Mouse (Mus musculus) bone marrow, adult 2 months (tissue): Measurements from ENCODE around the gene Dnah8.

Experiments
- CTCF ChIP-seq: fragments of 200-500 bp; IDR thresholded peaks from 2 replicates; pipeline ENCODE4 v1.5.1; 2011; ENCODE audit warnings: low read length, control low read depth; ENCODE audit not compliant: control insufficient read depth, insufficient read depth
- POLR2A ChIP-seq: fragments of 200-500 bp; IDR thresholded peaks from 2 replicates; pipeline ENCODE4 v1.6.1; 2011; ENCODE audit warnings: low read depth, mild to moderate bottlenecking, control low read depth, low read length, borderline replicate concordance; ENCODE audit not compliant: control insufficient read depth

DNA sequence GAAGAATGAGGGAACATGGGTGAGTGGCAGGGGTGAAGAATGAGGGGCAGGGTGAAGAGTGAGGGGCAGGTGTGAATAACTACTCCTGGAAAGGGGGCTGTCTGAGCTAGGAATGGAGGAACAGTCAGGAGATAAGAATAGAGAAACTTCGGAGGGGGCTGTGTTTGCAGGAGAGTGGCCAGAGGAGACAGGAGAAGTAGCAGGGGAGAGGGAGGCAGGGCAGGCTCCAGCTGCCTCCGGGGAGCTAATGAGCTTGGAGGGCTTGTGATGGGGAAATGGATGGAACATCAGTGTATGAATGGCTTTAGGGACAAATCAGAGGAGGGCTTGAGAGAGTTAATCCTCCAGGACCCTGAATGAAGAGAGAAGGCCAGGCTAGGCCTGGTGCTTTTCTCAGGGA, 272.9 kb downstream of the Dnah8 start:
- TF ChIP-seq POLR2A (no peak), CTCF (no peak)
